Mouse (Mus musculus): Measurements from ENCODE around the gene Pigm. TPM values are rescaled to one million over a fixed set of nuclear protein-coding genes. Genes with fewer than 3 reads are reported as not detected.

Pigm gene
- polyA plus RNA-seq, 1 experiment from 2014 or later = 12.6 TPM

- Histone ChIP-seq H3K27ac (replicated peaks; ENCODE audit: low read depth, low read length) (no peak overlapping the region), H3K4me2 (ENCODE audit: low read depth, severe bottlenecking) (no peak overlapping the region), H3K4me1 (ENCODE audit: control insufficient read depth, insufficient read depth, low read length) (peaks cover under 1% of the 10 kb centered on the region; the same call in 1 of the 2 replicates), H3K27me3 (ENCODE audit: control insufficient read depth, insufficient read depth, low read length) (peaks cover 25% of the 10 kb centered on the region), H3K4me3 (ENCODE audit: low read depth, low read length) (no peak overlapping the region), H3K36me3 (ENCODE audit: control insufficient read depth, insufficient read depth, low read length) (no peaks in the 10 kb centered on the region), H3K9me3 (ENCODE audit: control insufficient read depth, low read length) (no peaks in the 10 kb centered on the region; the same call in 1 of the 2 replicates), H3K9ac (ENCODE audit: low read length) (no peak overlapping the region)
- WGBS = 80% methylated on average over 7 of the region's 7 CpGs
- ATAC-seq (ENCODE audit: insufficient number of reproducible peaks, low FRiP score, low TSS enrichment, low read depth) (no peak), DNase-seq (ENCODE audit: low spot score) (no peak)
Measured at GRCm38 (mm10) chr1:172344820-172345219, 31.5 kb upstream of the Pigm start.

GRCm38 (mm10) chr1:172346707-172347106 lies 29.6 kb upstream of the Pigm start:
- WGBS = 87% methylated on average over 10 of the region's 10 CpGs
- Histone ChIP-seq H3K4me2 (ENCODE audit: low read depth, severe bottlenecking) (no peak overlapping the region), H3K4me1 (ENCODE audit: control insufficient read depth, insufficient read depth, low read length) (peaks cover 8% of the 10 kb centered on the region; the same call in 1 of the 2 replicates), H3K27me3 (ENCODE audit: control insufficient read depth, insufficient read depth, low read length) (peaks cover 18% of the 10 kb centered on the region), H3K36me3 (ENCODE audit: control insufficient read depth, insufficient read depth, low read length) (no peaks in the 10 kb centered on the region), H3K9me3 (ENCODE audit: control insufficient read depth, low read length) (no peaks in the 10 kb centered on the region; the same call in 1 of the 2 replicates), H3K4me3 (ENCODE audit: low read depth, low read length) (no peak overlapping the region), H3K9ac (ENCODE audit: low read length) (no peak overlapping the region), H3K27ac (replicated peaks; ENCODE audit: low read depth, low read length) (no peak overlapping the region)
- DNase-seq (ENCODE audit: low spot score) (no peak), ATAC-seq (ENCODE audit: insufficient number of reproducible peaks, low FRiP score, low TSS enrichment, low read depth) (no peak)

GRCm38 (mm10) chr1:172347382-172347781 lies 29.0 kb upstream of the Pigm start:
- WGBS = 86% methylated on average over 12 of the region's 12 CpGs
- ATAC-seq (ENCODE audit: insufficient number of reproducible peaks, low FRiP score, low TSS enrichment, low read depth) = no peak
- Histone ChIP-seq H3K4me3 (ENCODE audit: low read depth, low read length) (no peak overlapping the region), H3K4me1 (ENCODE audit: control insufficient read depth, insufficient read depth, low read length) (peaks cover 8% of the 10 kb centered on the region; the same call in 1 of the 2 replicates), H3K36me3 (ENCODE audit: control insufficient read depth, insufficient read depth, low read length) (no peaks in the 10 kb centered on the region), H3K27ac (replicated peaks; ENCODE audit: low read depth, low read length) (no peak overlapping the region), H3K4me2 (ENCODE audit: low read depth, severe bottlenecking) (no peak overlapping the region), H3K9me3 (ENCODE audit: control insufficient read depth, low read length) (no peaks in the 10 kb centered on the region; the same call in 1 of the 2 replicates), H3K27me3 (ENCODE audit: control insufficient read depth, insufficient read depth, low read length) (peaks cover 12% of the 10 kb centered on the region), H3K9ac (ENCODE audit: low read length) (no peak overlapping the region)
- no peak for DNase-seq (ENCODE audit: low spot score)

GRCm38 (mm10) chr1:172349504-172349903 lies 26.8 kb upstream of the Pigm start:
- no peak for ATAC-seq (ENCODE audit: insufficient number of reproducible peaks, low FRiP score, low TSS enrichment, low read depth)
- 68% methylated on average over 5 of the region's 5 CpGs for WGBS
- Histone ChIP-seq H3K4me1 (ENCODE audit: control insufficient read depth, insufficient read depth, low read length) (peaks cover 8% of the 10 kb centered on the region; the same call in 1 of the 2 replicates), H3K9ac (ENCODE audit: low read length) (no peak overlapping the region), H3K9me3 (ENCODE audit: control insufficient read depth, low read length) (no peaks in the 10 kb centered on the region), H3K36me3 (ENCODE audit: control insufficient read depth, insufficient read depth, low read length) (no peaks in the 10 kb centered on the region), H3K27me3 (ENCODE audit: control insufficient read depth, insufficient read depth, low read length) (peaks cover 10% of the 10 kb centered on the region; the same call in 1 of the 2 replicates), H3K27ac (replicated peaks; ENCODE audit: low read depth, low read length) (no peak overlapping the region), H3K4me3 (ENCODE audit: low read depth, low read length) (no peak overlapping the region), H3K4me2 (ENCODE audit: low read depth, severe bottlenecking) (no peak overlapping the region)
- no peak for DNase-seq (ENCODE audit: low spot score)

GRCm38 (mm10) chr1:172349916-172350812 lies 26.2 kb upstream of the Pigm start:
- Histone ChIP-seq H3K9me3 (ENCODE audit: control insufficient read depth, low read length) (no peaks in the 10 kb centered on the region), H3K36me3 (ENCODE audit: control insufficient read depth, insufficient read depth, low read length) (no peaks in the 10 kb centered on the region), H3K9ac (ENCODE audit: low read length) (no peak overlapping the region), H3K27me3 (ENCODE audit: control insufficient read depth, insufficient read depth, low read length) (peaks cover 10% of the 10 kb centered on the region; the same call in 1 of the 2 replicates), H3K4me2 (ENCODE audit: low read depth, severe bottlenecking) (peak overlapping the region; percentile 7), H3K27ac (replicated peaks; ENCODE audit: low read depth, low read length) (no peak overlapping the region), H3K4me3 (ENCODE audit: low read depth, low read length) (no peak overlapping the region), H3K4me1 (ENCODE audit: control insufficient read depth, insufficient read depth, low read length) (peaks cover 8% of the 10 kb centered on the region; the same call in 1 of the 2 replicates)
- peak; percentile 70 for DNase-seq (ENCODE audit: low spot score)
- 14% methylated on average over 19 of the region's 19 CpGs for WGBS
- peak; percentile 65 for ATAC-seq (ENCODE audit: insufficient number of reproducible peaks, low FRiP score, low TSS enrichment, low read depth)

- ATAC-seq (ENCODE audit: insufficient number of reproducible peaks, low FRiP score, low TSS enrichment, low read depth) = no peak
- H3K27ac ChIP-seq (replicated peaks; ENCODE audit: low read depth, low read length) = no peak overlapping the region
- no peaks in the 10 kb centered on the region for H3K9me3 ChIP-seq (ENCODE audit: control insufficient read depth, low read length)
- H3K9ac ChIP-seq (ENCODE audit: low read length) = no peak overlapping the region
- no peak overlapping the region for H3K4me2 ChIP-seq (ENCODE audit: low read depth, severe bottlenecking)
- peaks cover 10% of the 10 kb centered on the region; the same call in 1 of the 2 replicates for H3K27me3 ChIP-seq (ENCODE audit: control insufficient read depth, insufficient read depth, low read length)
- no peak overlapping the region for H3K4me3 ChIP-seq (ENCODE audit: low read depth, low read length)
- no peaks in the 10 kb centered on the region for H3K36me3 ChIP-seq (ENCODE audit: control insufficient read depth, insufficient read depth, low read length)
- DNase-seq (ENCODE audit: low spot score) = no peak
- H3K4me1 ChIP-seq (ENCODE audit: control insufficient read depth, insufficient read depth, low read length) = peaks cover 8% of the 10 kb centered on the region; the same call in 1 of the 2 replicates
- WGBS = 85% methylated on average over 6 of the region's 6 CpGs
Measured at GRCm38 (mm10) chr1:172352001-172352400, 24.3 kb upstream of the Pigm start.

GRCm38 (mm10) chr1:172352453-172352852 lies 23.9 kb upstream of the Pigm start:
- peaks cover 10% of the 10 kb centered on the region; the same call in 1 of the 2 replicates for H3K27me3 ChIP-seq (ENCODE audit: control insufficient read depth, insufficient read depth, low read length)
- no peak overlapping the region for H3K4me2 ChIP-seq (ENCODE audit: low read depth, severe bottlenecking)
- no peak overlapping the region for H3K4me3 ChIP-seq (ENCODE audit: low read depth, low read length)
- no peaks in the 10 kb centered on the region for H3K36me3 ChIP-seq (ENCODE audit: control insufficient read depth, insufficient read depth, low read length)
- DNase-seq (ENCODE audit: low spot score) (no peak), ATAC-seq (ENCODE audit: insufficient number of reproducible peaks, low FRiP score, low TSS enrichment, low read depth) (no peak)
- no peak overlapping the region for H3K27ac ChIP-seq (replicated peaks; ENCODE audit: low read depth, low read length)
- no peak overlapping the region for H3K9ac ChIP-seq (ENCODE audit: low read length)
- WGBS = 84% methylated on average over 3 of the region's 3 CpGs
- peaks cover 8% of the 10 kb centered on the region; the same call in 1 of the 2 replicates for H3K4me1 ChIP-seq (ENCODE audit: control insufficient read depth, insufficient read depth, low read length)
- no peaks in the 10 kb centered on the region for H3K9me3 ChIP-seq (ENCODE audit: control insufficient read depth, low read length)

GRCm38 (mm10) chr1:172355336-172355735 lies 21.0 kb upstream of the Pigm start:
- peaks cover 4% of the 10 kb centered on the region; the same call in 1 of the 2 replicates for H3K27me3 ChIP-seq (ENCODE audit: control insufficient read depth, insufficient read depth, low read length)
- WGBS = 54% methylated on average over 3 of the region's 3 CpGs
- H3K9me3 ChIP-seq (ENCODE audit: control insufficient read depth, low read length) = no peaks in the 10 kb centered on the region
- no peak overlapping the region for H3K9ac ChIP-seq (ENCODE audit: low read length)
- H3K4me1 ChIP-seq (ENCODE audit: control insufficient read depth, insufficient read depth, low read length) = 0 out of 2 replicates have a peak, but pooled peaks cover 4% of the 10 kb centered on the region
- ATAC-seq (ENCODE audit: insufficient number of reproducible peaks, low FRiP score, low TSS enrichment, low read depth) (no peak), DNase-seq (ENCODE audit: low spot score) (no peak)
- no peak overlapping the region; the same call in 1 of the 2 replicates for H3K27ac ChIP-seq (replicated peaks; ENCODE audit: low read depth, low read length)
- no peak overlapping the region for H3K4me2 ChIP-seq (ENCODE audit: low read depth, severe bottlenecking)
- H3K36me3 ChIP-seq (ENCODE audit: control insufficient read depth, insufficient read depth, low read length) = no peaks in the 10 kb centered on the region
- no peak overlapping the region for H3K4me3 ChIP-seq (ENCODE audit: low read depth, low read length)
